Mouse (Mus musculus) E14TG2a.4 (cell line): ENCODE results near the gene Ier2.

Experiments
- CTCF ChIP-seq: conservative IDR thresholded peaks from 2 replicates; pipeline ENCODE4 v1.5.1; 2014; ENCODE audit warnings: low read length
- NANOG ChIP-seq: IDR thresholded peaks from 2 replicates; pipeline ENCODE4 v1.6.1; 2014; ENCODE audit warnings: borderline replicate concordance, low read length, mixed read lengths
- POU5F1 ChIP-seq: IDR thresholded peaks from 2 replicates; pipeline ENCODE4 v1.6.1; 2014; ENCODE audit warnings: low read length, borderline replicate concordance

- TF ChIP-seq CTCF (no peak), POU5F1 (no peak), NANOG (no peak)
Measured at GRCm38 (mm10) chr8:84689091-84689915, 26.7 kb upstream of the Ier2 start.
